Mouse (Mus musculus): ENCODE data around the gene Phlpp2. TPM values are rescaled to one million over a fixed set of nuclear protein-coding genes. Genes with fewer than 3 reads are reported as not detected.

The Phlpp2 gene
- total RNA-seq, 2 experiments from 2014 or later: 33.7 to 35.1 TPM

DNA sequence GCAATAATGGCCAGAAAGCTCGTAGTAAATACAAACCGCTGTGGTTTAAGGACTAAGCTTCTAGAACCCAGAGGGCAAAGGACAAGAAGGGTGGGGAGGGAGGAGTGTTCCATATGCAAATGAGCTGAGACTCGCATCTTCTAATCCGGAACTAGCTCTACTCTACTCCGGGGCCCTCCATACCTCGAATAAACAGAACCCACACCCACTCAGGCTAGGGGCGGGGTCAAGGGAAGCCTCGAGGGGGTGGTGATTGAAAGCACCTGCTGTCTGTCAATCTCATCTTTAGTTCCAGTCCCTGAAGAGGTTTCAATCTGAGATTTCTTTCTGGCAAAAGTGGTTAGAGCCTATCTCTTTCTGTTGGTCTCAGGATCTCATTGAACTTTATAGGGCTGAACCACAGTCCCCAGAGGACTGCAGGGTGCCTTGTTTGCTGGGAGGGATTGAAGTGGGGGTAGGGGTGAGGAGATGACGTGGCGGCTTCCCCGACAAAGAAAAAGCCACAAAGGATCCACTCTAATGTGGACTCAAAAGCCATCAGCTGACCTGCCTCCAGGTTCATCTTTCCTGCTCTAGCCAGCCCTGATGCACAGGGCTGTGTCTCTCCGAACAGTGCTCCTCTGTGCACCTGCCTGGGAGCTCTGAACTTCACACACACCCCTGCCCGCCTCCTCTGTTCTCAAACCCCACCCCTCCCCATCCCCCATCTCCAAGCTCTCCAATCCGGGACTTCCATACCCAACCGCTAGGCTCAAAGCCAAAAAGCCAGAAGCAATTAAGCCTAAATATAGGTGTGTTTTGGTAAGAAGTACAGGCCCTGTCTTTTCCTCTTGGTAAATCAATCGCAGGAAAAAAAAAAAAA is 89.1 kb downstream of the Phlpp2 start:
- intact Hi-C loops (cut with DNase I): no loop called here
- no peak for DNase-seq (ENCODE audit: low spot score in 2 of 2)

DNA sequence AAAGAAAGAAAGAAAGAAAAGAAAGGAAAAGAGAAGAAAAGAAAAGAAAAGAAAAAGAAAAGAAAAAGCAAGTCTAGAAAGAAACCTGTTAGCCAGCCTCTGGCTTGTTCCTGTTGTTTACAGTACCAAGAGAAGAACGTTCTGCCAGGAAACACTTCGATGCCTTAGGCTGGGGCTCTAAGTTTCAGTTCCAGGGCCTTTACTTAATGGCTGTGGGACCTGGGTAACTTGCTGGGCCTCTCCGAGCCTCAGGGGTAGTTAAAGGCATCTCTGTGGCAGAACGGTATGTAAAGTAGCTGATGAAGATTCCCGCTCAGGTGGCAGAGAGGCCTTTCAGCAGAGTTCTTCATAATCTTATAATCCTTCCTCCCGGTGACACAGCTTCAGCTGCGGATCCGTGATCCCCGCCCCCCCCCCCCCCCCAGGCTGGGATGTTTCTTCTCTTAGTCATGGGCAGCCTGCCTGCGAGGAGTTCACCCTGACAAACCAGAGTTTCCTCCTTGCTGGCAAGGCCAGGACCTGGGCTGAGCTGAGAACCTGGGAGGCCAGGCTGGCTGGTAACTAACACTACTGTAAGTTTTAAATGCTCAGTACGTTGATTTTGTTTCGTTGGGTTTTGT is 89.8 kb downstream of the Phlpp2 start:
- intact Hi-C loops (cut with DNase I): no loop called here
- no peak for DNase-seq (ENCODE audit: low spot score in 2 of 2)

DNA sequence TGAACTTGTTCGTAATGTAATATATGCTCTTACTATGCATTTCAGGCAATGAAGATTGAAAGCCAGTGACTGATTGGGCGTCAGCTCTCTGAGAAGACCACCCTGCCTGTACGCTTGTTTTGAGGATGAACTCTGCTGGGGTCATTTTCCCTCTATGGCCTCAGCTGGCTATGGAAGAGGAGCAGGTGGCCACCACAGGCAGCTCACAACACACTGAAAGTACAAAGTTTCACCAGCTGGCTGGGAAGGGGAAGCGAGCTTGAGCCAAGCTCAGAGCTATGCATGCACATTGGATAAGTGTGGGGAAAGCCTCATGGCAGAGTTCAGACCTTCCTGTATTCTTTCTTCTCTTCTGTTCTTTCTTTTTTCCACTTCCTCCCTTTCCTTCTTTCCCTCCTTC is 90.8 kb downstream of the Phlpp2 start:
- no peak for DNase-seq (ENCODE audit: low spot score in 2 of 2)
- intact Hi-C loops (cut with DNase I): no loop called here

DNA sequence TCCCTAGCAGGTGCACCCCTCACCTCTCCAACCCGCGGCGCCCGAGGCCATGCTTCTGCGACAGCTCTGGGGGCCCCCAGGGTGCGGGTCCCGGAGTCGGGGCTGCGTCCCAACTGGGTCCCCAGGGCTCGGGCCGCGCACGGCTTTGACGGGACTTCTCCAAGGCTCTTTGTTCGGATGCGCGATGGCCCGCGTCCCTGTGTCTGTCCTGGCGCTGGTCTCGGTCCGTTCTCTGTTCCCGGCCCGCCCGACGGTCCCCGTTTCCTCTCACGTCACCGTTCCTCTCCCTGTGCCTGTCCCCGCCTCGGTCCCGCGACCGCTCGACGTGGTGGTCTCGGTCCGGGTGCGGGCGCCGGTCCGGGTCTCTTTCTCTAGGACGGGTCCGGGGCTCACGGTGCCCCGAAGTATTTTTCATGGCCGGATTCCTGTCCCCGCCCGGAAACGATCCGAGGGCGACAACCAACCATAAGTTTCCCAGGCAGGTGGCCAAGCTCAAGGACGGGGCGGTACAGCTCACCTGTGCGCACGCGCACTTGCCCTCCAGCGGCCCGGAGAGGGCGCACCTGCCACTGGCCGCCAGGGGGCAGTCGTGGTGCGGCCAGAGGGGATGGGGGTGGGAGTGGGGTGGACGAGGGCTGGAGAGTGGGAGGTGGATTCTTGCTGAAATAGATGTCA is 93.5 kb downstream of the Phlpp2 start, which contains the start of gene Marveld3:
Gene Marveld3 (minus strand): TSS at position 511 of the 675 bp plus-strand sequence.
- intact Hi-C loops (cut with DNase I): no loop called here
- DNase-seq (ENCODE audit: low spot score in 2 of 2): no peak

DNA sequence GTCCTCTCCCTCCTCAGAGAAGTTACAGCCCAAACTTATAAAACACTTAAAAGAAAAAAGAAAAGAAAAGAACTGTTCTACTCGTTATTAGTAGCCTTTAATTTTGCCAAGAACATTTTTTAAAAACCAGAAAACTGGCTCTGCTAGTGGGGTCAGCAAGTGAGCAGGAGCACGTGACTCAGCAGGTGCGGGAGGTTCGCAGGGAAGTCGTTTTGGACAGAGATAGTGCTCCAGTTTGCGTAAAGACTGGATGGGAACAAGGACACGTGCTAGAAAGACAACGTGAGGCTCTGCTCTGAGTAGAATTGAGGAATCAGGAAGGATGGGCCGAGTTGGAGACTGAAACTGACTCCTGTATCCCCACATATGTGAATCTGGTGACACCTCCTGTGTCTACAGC is 94.6 kb downstream of the Phlpp2 start:
- intact Hi-C loops (cut with DNase I): no loop called here
- no peak for DNase-seq (ENCODE audit: low spot score in 2 of 2)

DNA sequence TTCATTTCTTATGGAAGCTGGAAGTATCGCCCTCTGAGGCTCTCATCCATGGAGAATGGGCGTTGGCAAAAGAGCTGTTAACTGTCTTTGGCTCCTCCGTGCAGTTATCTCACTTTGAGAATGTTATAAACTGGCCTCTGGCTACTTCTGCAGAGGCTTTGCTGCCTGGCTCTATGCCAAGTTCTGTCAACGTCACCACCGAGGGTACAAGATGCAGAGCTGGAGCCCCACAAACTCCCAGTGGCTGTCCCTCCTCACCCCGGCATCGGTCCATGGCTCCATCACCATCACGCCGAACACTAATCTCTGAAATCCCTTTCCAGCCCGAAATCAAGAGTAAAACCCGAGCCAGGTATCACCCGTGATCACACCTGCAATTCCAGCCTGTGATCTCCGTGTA is 95.1 kb downstream of the Phlpp2 start:
- intact Hi-C loops (cut with DNase I): no loop called here
- DNase-seq (ENCODE audit: low spot score in 2 of 2): no peak

DNA sequence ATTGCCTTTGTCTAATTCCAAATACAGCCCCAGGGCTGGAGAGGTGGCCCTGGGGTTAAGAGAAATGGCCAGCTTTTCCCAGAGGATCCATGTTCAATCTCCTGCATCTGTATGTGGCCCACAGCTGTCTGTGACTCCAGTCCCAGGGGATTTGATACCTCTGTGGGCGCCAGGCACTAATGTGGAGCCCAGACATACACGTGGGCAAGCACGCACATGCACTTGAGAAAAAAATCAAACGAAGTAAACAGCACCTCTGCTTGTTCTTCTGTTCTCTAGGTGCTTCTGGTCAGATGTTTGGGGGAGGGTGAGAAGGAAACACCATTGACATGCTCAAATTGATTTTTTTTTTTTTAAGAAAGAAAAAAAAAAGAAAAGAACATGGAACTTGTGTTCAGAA is 95.8 kb downstream of the Phlpp2 start:
- intact Hi-C loops (cut with DNase I): no loop called here
- DNase-seq (ENCODE audit: low spot score in 2 of 2): no peak

DNA sequence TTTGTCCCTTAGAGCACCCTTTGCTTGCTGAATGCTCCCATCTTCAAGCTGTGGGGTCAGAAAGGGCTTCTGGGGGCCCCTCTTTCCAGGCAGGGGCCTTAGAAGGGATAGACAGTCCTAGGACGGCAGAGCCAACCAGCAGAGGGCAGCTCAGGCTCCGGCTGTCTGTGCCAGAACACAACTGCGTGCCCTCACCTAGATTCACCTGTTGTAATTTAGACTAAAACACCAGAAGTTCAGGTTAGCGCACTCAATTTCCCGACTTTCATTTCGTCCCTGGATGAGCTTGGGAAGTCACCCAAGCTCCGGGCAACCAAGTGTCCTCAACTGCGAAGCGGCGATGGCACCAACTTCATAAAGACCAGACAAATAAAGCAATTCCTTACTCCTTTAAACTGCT is 100.5 kb downstream of the Phlpp2 start:
- intact Hi-C loops (cut with DNase I): no loop called here
- no peak for DNase-seq (ENCODE audit: low spot score in 2 of 2)

DNA sequence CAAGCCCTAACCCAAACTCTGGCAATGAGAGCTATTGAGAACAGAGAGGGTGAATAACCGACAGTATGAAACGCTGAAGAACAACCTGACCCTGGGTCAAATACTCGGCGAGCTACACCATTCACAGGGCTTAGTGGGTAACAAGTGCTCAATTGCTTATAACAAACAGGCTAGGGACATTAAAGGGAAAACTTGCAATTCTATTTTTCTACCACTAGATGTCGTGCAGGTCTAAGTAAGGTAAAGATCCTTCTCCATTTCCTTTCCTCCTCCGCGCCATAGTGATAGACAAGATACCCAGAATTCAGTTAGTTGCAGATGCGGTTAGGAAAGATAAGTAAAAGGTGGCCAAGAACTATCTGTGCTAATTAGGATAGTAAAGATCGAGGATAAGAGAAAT is 102.0 kb downstream of the Phlpp2 start:
- intact Hi-C loops (cut with DNase I): loop anchor here (1.0 kb wide), 1 partner anchor 101 kb away; no protein-coding TSS in a partner anchor
- DNase-seq (ENCODE audit: low spot score in 2 of 2): peak in 1 of 2 experiments; percentile 58

DNA sequence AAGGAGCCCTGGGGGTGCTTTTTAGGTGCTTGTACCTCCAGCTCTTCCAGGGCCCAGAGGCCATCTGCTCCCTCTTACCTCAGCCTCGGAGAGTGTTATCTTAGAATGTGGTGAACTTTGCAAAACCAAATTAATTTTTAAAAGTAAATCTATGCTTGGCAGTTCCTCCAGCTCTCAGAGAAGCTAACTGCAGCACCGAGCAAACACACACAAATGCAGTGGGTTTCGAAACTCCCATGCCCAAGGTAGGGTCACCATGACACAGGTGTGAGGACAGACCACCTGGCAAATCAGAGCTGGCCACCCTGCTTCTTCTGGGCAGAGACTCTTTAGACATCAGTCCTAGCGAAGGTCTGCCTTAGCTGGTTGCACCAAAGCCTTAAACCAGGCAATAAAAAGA is 104.6 kb downstream of the Phlpp2 start:
- DNase-seq (ENCODE audit: low spot score in 2 of 2): no peak
- intact Hi-C loops (cut with DNase I): no loop called here

DNA sequence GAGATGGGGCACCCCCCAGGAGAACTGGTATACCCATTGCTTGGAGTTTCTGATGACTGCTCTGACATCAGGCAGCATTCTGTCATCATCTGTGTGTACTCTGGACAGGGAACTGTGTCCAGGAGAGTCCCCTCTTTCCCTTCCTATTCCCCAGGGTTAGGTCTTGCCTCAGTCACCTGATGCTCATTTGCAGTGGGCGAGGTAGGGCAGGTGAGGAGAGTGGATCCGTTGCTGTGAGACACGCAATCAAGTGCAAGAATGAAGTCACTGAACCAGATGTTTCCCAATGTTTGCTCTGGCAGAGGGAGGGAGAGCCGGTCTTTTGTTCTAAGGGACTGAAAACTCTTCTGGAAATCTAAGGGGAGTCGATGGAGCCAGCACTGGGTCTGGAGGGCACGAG is 111.0 kb downstream of the Phlpp2 start:
- intact Hi-C loops (cut with DNase I): no loop called here
- DNase-seq (ENCODE audit: low spot score in 2 of 2): no peak

DNA sequence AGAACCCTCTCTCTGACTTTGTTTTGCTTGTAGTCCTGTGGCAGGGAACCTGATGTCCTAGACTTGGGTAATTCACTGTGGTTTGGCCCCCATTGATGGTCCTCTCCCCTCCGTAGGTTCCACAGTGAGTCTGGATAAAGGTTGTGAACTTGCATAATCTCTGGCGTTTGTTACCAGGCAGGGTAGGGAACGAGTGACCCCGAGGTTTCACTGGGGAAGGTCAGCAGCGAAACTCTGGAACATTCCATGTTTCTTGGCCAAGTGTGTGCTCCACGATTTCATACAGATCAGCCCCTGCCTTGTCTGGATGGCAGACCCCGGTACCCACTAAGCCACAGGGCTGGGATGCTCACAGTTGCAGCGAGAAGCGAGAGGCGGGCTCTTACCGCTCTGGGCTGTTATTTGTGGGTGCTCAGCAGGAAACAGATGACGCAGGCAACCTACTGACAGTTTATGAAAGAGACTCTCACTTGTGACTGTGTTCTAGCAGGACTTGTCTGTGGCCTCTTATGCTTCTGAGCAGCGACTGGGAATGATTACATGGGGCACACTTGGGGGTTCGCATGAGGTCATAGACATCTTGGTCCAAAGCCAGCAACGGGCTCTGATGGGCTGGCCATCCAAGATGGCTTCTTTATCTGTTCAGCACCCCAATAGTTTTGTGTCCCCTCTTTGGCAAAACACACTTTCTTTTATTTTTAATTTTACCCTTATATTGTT is 114.2 kb downstream of the Phlpp2 start:
- intact Hi-C loops (cut with DNase I): no loop called here
- peak in 1 of 2 experiments; percentile 11 for DNase-seq (ENCODE audit: low spot score in 2 of 2)

DNA sequence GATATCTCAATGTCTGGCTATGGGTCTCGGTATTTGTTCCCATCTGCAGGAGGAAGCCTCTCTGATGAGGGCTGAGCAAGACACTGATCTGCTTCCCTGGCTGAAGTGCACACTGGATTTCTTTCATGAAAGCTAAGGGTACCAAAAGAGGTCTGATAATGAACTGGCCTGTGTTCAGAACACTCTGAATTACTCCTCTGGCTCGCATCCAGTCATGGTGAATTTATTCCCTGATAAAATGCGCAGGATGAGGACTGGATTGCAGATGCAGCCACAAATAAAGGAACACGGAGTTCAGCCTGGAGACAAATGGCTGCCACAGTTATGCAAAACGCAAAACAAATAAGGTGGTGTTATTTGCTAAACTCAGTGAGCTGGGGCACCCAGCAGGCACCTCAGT is 115.6 kb downstream of the Phlpp2 start:
- intact Hi-C loops (cut with DNase I): no loop called here
- DNase-seq (ENCODE audit: low spot score in 2 of 2): peak; percentile 17 to 34

DNA sequence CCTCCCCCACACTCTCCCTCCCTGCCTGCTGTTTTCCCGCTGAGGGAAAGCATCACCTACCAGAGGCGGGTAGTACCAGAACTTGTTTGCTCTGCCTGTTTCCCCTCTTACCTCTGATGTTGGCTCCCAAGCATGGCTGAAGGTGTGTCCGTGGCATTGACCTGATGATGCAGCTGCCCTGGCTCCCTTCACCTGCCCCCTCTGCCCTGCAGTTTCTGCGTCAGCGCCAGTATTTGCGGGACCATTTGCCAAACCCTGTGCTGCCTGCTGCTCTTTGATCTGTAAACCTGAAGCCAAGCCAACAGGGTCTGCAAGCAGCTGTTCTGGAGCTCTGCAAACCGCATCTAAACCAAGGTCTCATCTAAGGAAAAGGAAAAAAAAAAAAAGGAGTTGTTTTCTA is 118.0 kb downstream of the Phlpp2 start:
- no peak for DNase-seq (ENCODE audit: low spot score in 2 of 2)
- intact Hi-C loops (cut with DNase I): no loop called here

DNA sequence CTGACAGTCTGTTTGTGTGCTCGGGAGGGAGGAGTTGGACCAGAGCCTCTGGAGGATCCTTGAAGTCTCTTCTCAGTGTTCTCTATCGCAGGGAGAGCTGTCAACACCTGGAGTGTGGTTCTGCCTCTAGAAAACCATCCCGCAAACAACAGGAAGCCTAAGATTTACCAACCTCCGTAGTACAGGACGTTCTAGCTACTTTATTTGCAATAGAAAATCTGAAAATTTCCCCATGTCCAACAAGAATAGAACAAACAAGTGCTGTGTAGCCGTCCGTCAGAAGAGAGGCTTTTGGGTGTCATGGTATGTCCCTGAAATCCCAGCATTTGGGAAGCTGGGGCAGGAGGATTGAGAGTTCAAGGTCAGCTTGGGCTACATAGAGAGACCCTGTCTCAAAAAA is 119.4 kb downstream of the Phlpp2 start:
- intact Hi-C loops (cut with DNase I): no loop called here
- DNase-seq (ENCODE audit: low spot score in 2 of 2): no peak

DNA sequence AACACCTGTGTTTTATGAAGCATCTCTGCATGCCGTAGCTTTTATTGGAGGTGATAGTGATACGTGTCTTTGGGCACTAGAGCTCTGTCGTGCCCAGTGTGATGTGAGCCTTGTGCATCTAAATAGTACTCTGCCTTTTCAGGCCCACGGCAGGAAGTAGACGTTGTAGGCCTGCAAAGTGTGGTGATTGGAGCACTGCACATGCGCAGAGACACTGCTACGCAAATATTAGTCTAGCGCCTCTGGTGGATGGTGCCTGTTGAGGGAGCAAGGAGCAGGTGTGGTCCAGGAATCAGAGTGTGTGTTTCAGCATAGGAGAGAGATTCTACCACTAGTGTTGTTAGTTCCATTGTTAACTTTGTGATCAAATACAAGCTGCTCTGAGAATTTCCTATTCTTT is 120.8 kb downstream of the Phlpp2 start:
- intact Hi-C loops (cut with DNase I): no loop called here

DNA sequence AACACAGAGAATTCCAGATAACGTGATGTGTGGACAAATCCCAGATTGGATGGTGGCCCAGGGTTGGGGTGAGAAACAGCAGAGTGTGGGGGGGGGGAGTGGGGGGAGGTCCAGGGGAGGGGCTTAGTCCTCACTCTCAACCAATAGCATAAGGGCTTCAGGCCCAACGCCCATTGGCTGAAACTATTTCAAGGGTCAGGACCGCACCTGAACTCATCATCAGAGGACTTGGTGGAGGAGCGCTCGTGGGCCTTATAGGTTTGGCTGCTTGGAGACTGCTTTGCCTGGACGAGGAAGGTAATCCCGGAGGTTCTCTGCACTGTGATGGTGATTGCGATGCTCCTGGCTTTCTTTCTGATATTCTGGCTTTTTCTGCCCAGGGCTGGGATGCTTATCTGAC is 121.9 kb downstream of the Phlpp2 start, which contains the start of gene Tat:
Gene Tat (plus strand): TSS at position 214 of the 400 bp plus-strand sequence.
- no peak for DNase-seq (ENCODE audit: low spot score in 2 of 2)
- intact Hi-C loops (cut with DNase I): no loop called here

More for the DNA sequence above, 120.8 kb downstream of the Phlpp2 start:
- no peak for DNase-seq (ENCODE audit: low spot score in 2 of 2)

DNA sequence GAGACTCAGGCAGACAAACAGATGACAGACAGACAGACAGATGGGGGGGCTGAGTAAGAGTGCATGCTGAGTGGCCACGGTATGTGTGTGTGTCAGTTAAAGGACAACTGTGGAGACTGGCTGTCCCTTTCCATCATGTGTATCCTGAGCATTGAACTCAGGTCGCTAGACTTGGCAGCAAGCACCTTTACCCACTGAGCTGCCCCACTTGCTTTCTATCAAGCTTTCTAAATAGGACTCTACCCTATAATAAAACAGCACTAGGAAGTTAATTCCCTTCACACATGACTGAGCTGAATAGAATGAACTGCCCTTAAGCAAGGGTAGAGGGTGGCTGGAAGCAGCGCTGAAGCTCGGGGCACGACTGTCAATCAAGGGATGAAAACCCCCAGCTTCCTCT is 123.8 kb downstream of the Phlpp2 start:
- DNase-seq (ENCODE audit: low spot score in 2 of 2): no peak

DNA sequence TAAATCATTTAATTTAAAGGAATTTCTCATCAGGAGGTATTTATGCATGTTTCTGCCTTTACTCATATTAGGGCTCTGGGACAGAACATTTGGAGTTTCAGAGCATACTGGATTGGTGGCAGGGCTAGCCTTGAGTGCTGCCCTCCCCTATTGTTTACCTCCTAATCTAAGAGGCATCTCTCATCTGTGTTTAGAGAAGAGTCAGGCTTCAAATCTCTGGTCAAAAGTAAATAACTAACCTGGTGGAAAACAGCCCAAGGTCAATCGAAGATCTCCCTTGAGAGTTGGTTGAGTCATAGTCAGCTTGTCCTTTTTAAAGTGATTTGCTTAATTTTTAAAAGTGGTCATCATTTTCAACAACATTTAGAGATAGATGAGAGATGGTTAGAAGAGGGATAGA is 124.6 kb downstream of the Phlpp2 start:
- intact Hi-C loops (cut with DNase I): no loop called here
- DNase-seq (ENCODE audit: low spot score in 2 of 2): no peak

More for the DNA sequence above, 123.8 kb downstream of the Phlpp2 start:
- intact Hi-C loops (cut with DNase I): no loop called here

Measured in left cerebral cortex, postnatal 25 days (tissue).